11 mouse cellular contexts compared by ENCODE assay signal in genomic region chr7:74357027-74357426, GRCm38 (mm10).
DNase-seq lines count a peak whose midpoint lies in the region; ATAC-seq and TF ChIP-seq lines count a peak whose summit lies in the region.
"Had no signal": no experiment of that assay in that cellular context is flagged by ENCODE, and none has a peak within 500 bp of the region (broad histone marks: within the 10 kb centered on the region; RNA-seq: fewer than 3 reads in every experiment).

No protein-coding gene starts in this region.

- no peaks in the 10 kb centered on the region for H3K4me1 ChIP-seq in E14TG2a.4 (replicated peaks; ENCODE audit: low read depth, low read length)
- H3K4me1 ChIP-seq: liver, embryonic 15.5 days had no signal

- DNase-seq in kidney, postnatal 14 days, result peak; percentile 19
- no peak for DNase-seq in kidney, adult 18-20 months
- DNase-seq in ZHBTc4 (ENCODE audit: low read depth, low spot score), result peak; percentile 45
- DNase-seq in left cerebral cortex, postnatal 4 days, result no peak
- DNase-seq in kidney, adult 11 months, result no peak
- no peak for DNase-seq in right cerebral cortex, postnatal 10 days (ENCODE audit: low spot score in 2 of 2)
- DNase-seq: adrenal gland, postnatal 36 days; kidney, adult 8-10 months had no signal

- no peaks in the 10 kb centered on the region for H3K9me3 ChIP-seq in E14TG2a.4 (ENCODE audit: low read length)
- H3K9me3 ChIP-seq: liver, embryonic 15.5 days had no signal

- H3K4me3 ChIP-seq in E14TG2a.4 (replicated peaks; ENCODE audit: low read length), result no peak overlapping the region
- H3K4me3 ChIP-seq: liver, embryonic 15.5 days had no signal

- peak; percentile 50 for TF ChIP-seq CTCF in E14TG2a.4 (conservative IDR thresholded peaks at IDR 0.05; ENCODE audit: low read length)

- peak; percentile 42; the same call in 1 of the 2 replicates for ATAC-seq in granulocyte monocyte progenitor cell, adult 5-6 weeks (replicated peaks; ENCODE audit: poor library complexity, severe bottlenecking)

- H3K27me3 ChIP-seq in E14TG2a.4 (ENCODE audit: insufficient read depth, low read length), result no peaks in the 10 kb centered on the region
- H3K27me3 ChIP-seq: liver, embryonic 15.5 days had no signal

- no peaks in the 10 kb centered on the region for H3K36me3 ChIP-seq in E14TG2a.4 (ENCODE audit: insufficient read depth, low read length)
- H3K36me3 ChIP-seq: liver, embryonic 15.5 days had no signal

- intact Hi-C loops in left cerebral cortex, postnatal 4 days (cut with DNase I), result loop anchor here (2.0 to 10.0 kb wide), 2 partner anchors 342 to 702 kb away; partner anchors contain the start of gene St8sia2

Comparison
In these comparisons a context has a peak if more than half of its experiments do, and no peak if none do; other contexts are left out.
1. DNase-seq: peak in kidney, postnatal 14 days (single experiment) and ZHBTc4 (single experiment); none in kidney, adult 18-20 months (single experiment), left cerebral cortex, postnatal 4 days (single experiment), kidney, adult 11 months (single experiment) and right cerebral cortex, postnatal 10 days (0 of 2).